Mouse (Mus musculus) frontal cortex, postnatal 25 days (tissue): Measurements from ENCODE around the gene Apoa1.
A peak's percentile ranks its signal among the peaks of the same experiment; 100 is the strongest.

Source experiments
- DNase-seq, 2 experiments: peaks; one replicate each; pipeline ENCODE4 v3.0.0; 2022; ENCODE audit warnings: low spot score in 2 of 2

The Apoa1 gene

DNA sequence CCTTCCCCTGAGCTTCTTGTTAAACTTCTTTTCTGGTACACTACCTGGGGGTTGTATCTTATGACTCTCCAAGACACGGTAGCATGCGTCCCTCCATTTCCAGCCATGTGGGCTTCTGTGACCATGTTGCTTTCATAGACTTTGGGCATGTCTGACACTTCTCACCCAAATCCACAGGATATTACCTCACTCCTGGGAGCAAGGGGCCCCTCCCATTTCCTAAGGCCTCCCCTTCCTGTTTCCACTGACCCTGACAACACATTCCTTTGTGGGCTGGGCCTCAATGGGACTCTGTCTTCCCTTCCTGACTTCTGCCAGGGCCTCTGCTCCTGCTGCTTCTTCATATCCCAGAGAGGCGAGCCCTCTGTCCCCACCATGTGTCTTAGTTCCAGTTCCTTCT lies 29.2 kb downstream of the Apoa1 start:
- no peak for DNase-seq

DNA sequence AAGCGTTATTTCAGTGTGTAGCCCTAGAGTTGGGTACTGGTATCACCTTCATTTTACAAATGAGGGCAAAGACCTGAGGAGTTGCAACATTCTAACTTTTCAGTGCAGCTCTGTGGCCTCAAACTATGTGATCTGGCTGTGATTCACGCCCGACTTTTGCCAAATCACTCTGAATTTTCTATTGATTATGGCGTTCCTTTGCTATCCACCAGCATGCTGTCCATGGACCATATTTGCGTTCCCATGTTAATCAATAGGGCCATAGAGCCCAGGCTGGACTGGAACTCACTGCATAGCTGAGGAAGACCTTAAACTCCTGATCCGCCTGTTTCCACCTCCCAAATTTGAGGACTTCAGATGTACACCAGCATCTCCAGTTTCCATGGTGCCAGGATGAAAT lies 30.7 kb downstream of the Apoa1 start:
- no peak for DNase-seq

DNA sequence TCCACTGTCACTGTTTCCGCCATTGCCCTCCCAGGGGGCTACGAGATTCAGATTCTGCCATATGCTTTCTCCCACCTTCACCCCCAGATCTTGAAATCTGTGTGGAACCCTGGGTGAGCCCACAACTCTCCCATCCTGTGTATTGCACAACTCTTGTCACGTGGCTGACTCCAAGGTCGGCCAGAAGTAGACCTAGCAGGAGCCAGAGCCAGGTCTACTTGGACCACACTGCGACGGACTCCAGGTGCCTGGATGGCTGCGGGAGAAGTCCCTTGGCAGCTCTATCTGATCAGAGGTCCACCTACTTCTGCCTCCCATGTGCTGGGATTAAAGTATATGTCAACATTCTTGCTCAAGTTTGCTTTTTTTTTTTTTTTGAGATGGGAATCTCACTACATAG lies 32.8 kb downstream of the Apoa1 start:
- no peak for DNase-seq

DNA sequence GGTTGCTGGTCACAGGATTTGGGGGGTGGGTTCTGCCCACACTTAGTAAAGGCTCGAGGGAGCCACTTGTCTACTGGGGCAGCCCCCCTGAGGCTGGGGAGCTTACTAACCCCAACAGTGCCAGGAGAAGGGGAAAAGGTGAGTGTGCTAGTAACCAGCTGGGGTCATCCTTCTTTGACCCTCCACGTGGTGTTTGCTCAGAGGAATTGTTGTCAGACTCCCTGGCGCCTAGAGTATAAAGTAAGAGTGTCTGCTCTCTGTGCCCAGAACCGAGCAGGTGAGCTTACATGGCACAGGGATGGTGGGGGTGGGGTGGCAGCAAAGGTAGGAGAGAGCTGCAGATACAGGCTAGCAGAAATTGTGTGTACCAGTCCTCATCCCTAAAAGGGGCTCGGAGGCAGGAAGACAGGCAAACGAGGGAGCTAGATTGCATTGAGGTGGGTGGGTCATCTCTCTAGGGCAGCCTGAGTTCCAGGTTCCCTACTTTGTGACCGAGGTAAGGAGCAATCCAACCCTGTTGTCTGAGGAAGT lies 40.0 kb downstream of the Apoa1 start, which contains the start of gene Apoa5:
TSS of gene Apoa5 (plus strand) at position 291 of the 531 bp plus-strand sequence.
- DNase-seq: no peak

DNA sequence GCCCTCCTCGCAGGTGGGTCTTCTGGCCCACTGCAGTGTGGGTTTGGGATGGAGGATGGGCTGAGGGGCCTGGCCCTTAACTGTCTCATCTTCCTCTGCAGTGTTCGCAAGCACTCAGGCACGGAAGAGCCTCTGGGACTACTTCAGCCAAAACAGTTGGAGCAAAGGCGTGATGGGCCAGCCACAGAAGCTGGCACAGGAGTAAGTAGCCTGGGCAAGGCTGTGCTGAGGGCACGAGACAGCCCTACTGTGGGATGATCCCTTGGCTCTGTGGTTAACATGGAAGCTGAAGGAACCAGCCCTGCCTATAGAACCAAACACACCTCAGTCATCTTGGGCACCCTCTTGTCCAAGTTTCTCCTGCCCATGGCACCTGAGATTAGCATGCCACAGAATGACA lies 40.7 kb downstream of the Apoa1 start:
- DNase-seq: no peak

DNA sequence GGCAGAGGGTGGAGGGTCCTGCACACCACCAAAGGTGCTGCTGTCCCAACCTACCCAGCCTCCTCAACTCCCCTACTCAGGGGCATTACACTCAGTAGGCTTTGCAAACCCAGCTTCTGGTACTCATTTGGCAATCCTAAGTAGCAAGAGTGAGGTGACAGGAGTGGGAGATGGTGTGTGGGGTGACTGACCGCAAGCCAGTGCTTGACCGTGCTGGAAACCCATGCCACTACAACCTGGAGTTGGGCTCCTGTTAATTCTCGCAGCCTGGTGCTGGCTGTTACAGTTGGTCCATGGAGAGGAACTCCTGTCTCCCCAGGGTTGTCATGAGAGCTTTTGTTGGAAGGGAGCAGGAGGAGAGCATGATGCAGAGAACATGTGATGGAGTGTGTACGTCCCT lies 42.4 kb downstream of the Apoa1 start:
- no peak for DNase-seq

DNA sequence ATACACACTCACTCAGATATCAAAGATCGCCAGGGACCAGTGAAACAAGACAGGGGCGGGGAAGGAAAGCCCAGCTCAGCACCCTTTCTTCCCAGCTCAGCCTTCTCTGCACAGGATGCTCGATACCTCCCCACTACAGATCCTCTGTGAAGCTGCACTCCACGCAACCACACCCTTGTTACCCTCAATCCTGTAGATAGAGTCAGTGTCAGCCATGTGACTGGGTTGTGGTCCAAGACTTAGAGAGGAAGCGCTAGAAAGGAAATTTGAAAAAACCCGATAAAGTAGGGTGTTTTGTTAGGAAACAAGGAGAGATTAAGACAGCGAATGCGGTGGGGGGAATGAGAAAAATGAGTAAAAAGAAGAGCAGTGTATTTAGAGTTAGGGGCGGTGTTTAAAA lies 43.7 kb downstream of the Apoa1 start:
- no peak for DNase-seq

DNA sequence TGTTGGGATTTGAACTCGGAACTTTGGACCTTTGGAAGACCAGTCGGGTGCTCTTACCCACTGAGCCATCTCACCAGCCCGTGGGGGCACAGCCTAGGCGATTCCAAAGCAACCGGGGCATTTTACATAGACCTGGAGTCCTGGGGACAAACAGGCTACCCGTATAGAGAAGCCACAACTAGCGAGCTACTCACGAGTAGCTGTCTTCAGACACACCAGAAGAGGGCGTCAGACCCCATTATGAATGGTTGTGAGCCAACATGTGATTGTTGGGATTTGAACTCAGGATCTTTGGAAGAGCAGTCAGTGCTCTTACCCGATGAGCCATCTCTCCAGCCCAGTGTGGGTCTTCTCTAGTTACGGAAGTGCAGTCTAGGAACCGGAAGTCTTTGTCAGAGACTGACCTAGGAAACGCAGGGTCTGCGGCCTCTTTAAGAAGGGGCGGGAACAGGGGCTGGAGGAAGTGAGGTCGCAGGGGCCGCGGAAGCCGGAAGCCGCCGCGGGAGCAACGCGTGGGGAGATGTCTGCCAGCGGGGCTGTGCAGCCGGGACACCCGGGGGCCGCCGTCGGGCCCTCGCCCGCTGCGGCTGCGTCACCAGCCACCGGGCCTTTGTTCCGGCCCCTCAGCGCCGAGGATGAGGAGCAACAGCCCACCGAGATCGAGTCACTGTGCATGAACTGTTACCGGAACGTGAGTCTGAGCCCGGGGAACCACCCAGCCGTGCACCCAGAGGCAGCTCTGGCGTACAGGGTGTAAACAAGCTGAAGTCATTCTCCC lies 44.5 kb downstream of the Apoa1 start, which contains the start of gene Zpr1:
TSS of gene Zpr1 (plus strand) at position 388 of the 778 bp plus-strand sequence.
- peak; percentile 67 to 72 for DNase-seq

DNA sequence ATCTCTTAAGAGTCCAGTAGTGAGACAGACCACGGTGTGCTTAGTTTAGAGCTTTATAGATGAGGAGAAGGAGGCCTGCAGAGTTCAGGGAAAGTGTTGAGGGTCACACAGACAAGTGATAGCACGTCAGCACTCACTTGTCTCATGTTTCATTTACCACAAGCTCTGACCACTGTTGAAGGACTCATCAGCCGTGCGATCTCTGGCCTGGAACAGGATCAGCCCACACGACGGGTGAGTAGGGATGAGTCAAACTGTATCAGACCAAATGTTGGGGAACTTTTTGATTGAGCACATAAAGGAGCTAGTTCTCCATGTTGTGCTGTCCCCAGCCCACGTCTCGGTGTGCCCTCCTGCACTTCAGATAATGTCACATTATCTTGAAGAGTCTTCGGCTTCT lies 46.1 kb downstream of the Apoa1 start:
- no peak for DNase-seq
